Mouse (Mus musculus) limb, embryonic 11.5 days (tissue): ENCODE measurements around the gene Ssbp2. TPM values are rescaled to one million over a fixed set of nuclear protein-coding genes. Genes with fewer than 3 reads are reported as not detected.

Experiments used
- ATAC-seq: fragments of 200-750 bp; cut with Nextera tagmentation; 2 replicates; pipeline ENCODE4 v1.8.0; 2017; ENCODE audit warnings: low read depth; ENCODE audit not compliant: insufficient number of reproducible peaks, low FRiP score, low TSS enrichment
- DNase-seq: peaks from one replicate; pipeline ENCODE4 v3.0.0-alpha.2; 2015; ENCODE audit warnings: low spot score
- H3K27ac ChIP-seq: fragments of 300-500 bp; sonication (generic); replicated peaks from 2 replicates; pipeline ENCODE4 v1.5.1; 2014; ENCODE audit warnings: low read depth, mild to moderate bottlenecking, low read length
- H3K27me3 ChIP-seq: fragments of 300-500 bp; sonication (generic); 2 replicates; pipeline ENCODE4 v1.6.1; 2014; ENCODE audit warnings: mild to moderate bottlenecking, low read length, mixed read lengths; ENCODE audit not compliant: control insufficient read depth, insufficient read depth
- H3K36me3 ChIP-seq: fragments of 300-500 bp; sonication (generic); 2 replicates; pipeline ENCODE4 v1.6.1; 2014; ENCODE audit warnings: mild to moderate bottlenecking, low read length, moderate library complexity, mixed read lengths; ENCODE audit not compliant: control insufficient read depth, insufficient read depth
- H3K4me1 ChIP-seq: fragments of 300-500 bp; sonication (generic); 2 replicates; pipeline ENCODE4 v1.6.1; 2014; ENCODE audit warnings: low read length, mixed read lengths; ENCODE audit not compliant: control insufficient read depth, insufficient read depth
- H3K4me2 ChIP-seq: fragments of 300-500 bp; sonication (generic); 2 replicates; pipeline ENCODE4 v1.6.1; 2014; ENCODE audit warnings: low read depth, mild to moderate bottlenecking, moderate library complexity; ENCODE audit not compliant: severe bottlenecking
- H3K4me3 ChIP-seq: fragments of 300-500 bp; sonication (generic); 2 replicates; pipeline ENCODE4 v1.5.1; 2014; ENCODE audit warnings: low read depth, low read length
- H3K9ac ChIP-seq: fragments of 300-500 bp; sonication (generic); 2 replicates; pipeline ENCODE4 v1.6.1; 2014; ENCODE audit warnings: mild to moderate bottlenecking, low read length
- H3K9me3 ChIP-seq: fragments of 300-500 bp; sonication (generic); 2 replicates; pipeline ENCODE4 v1.6.1; 2016; ENCODE audit warnings: low read length; ENCODE audit not compliant: control insufficient read depth
- WGBS: fragments of 180-500 bp; shearing (Covaris S2); extraction: QIAGEN DNeasy Blood & Tissue Kit; methylation state at CpG from one replicate; pipeline ENCODE4 v1.1.7; 2014; 5-methylcytosine and 5-hydroxymethylcytosine counted together
- polyA plus RNA-seq: library from polyadenylated mRNA; unstranded; fragments of >200 nt; fragmentation: Nextera tagmentation; extraction: Ambion mirVana; gene quantifications from 2 replicates; pipeline ENCODE4 v1.2.1, GENCODE M21; 2014

Ssbp2 gene
- polyA plus RNA-seq, 1 experiment from 2014 or later = 237 TPM

DNA sequence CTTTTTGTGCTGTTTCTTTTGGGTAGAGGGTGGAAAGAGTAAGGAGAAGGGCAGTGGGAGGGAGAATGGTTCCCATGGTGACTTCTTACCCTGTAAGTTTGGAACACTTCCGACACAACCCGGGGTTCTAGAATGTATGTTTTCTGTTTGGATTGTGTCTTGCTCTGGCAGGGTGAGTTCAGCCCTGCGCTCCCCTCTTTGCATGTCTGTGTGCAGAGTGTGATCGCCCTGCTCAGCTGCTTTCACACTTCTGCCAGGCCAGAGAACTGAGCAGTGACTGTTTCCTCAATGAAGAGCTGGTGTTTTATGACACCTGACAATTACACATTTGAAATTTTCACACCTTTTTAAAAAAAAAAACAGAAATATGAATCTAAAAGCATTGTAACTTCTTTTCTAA is 150.5 kb downstream of the Ssbp2 start:
- 85% methylated on average over 4 of the region's 4 CpGs for WGBS
- H3K36me3 ChIP-seq = no peaks in the 10 kb centered on the region
- no peaks in the 10 kb centered on the region for H3K27me3 ChIP-seq
- no peaks in the 10 kb centered on the region for H3K9me3 ChIP-seq
- no peak overlapping the region for H3K4me2 ChIP-seq
- DNase-seq (no peak), ATAC-seq (no peak)
- H3K27ac ChIP-seq = no peak overlapping the region
- H3K9ac ChIP-seq = no peak overlapping the region
- no peak overlapping the region for H3K4me3 ChIP-seq
- no peaks in the 10 kb centered on the region for H3K4me1 ChIP-seq

- H3K4me2 ChIP-seq = no peak overlapping the region
- H3K27me3 ChIP-seq = no peaks in the 10 kb centered on the region
- no peaks in the 10 kb centered on the region for H3K9me3 ChIP-seq
- WGBS = 92% methylated on average over 3 of the region's 3 CpGs
- ATAC-seq (no peak), DNase-seq (no peak)
- H3K4me1 ChIP-seq = no peaks in the 10 kb centered on the region
- H3K27ac ChIP-seq = no peak overlapping the region
- H3K9ac ChIP-seq = no peak overlapping the region
- no peak overlapping the region for H3K4me3 ChIP-seq
- no peaks in the 10 kb centered on the region for H3K36me3 ChIP-seq
These were observed 151.8 kb downstream of the Ssbp2 start for GRCm38 (mm10) chr13:91611909-91612308.

DNA sequence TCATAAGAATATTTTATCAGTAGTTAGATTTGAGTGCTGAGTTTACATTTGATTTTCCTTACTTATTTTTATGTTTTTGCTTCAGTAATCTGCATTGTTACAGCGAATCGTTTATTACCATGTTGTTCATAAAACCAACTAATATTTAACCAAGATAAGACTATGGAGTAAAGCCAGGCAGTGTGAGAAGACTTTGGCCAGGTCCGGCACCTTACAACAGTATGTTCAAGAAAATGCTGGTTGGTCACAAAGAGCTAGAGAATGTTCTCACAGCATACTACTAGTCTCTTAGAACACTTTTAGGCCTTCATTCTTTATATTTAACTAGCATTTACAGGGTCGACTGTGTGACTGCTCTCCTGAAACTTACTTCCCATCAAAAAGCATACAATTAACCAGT is 152.5 kb downstream of the Ssbp2 start:
- WGBS = 93% methylated on average over 4 of the region's 4 CpGs
- Histone ChIP-seq H3K4me3 (no peak overlapping the region), H3K27me3 (no peaks in the 10 kb centered on the region), H3K9ac (no peak overlapping the region), H3K9me3 (no peaks in the 10 kb centered on the region), H3K27ac (no peak overlapping the region), H3K36me3 (no peaks in the 10 kb centered on the region), H3K4me2 (no peak overlapping the region), H3K4me1 (no peaks in the 10 kb centered on the region)
- DNase-seq (no peak), ATAC-seq (no peak)

DNA sequence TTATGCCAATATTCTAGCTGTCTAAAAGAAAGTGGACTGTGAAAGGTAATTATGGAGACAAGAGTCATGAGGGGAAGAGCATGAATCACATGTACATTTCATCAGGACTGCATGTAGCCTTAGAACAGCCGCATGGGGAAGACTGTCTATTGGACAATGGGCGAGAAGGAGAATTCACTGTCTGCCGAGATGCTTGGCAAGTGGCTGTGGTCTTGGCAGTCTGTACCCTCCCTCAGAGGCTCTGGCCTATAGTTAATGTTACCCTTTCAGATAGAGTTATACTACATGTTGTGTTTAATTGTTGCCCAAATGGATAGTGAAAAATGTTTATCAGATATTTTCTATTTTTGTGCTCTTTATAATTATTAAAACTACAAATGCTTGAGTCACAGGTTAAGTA is 156.0 kb downstream of the Ssbp2 start:
- ATAC-seq (no peak), DNase-seq (no peak)
- Histone ChIP-seq H3K9ac (no peak overlapping the region), H3K4me1 (no peaks in the 10 kb centered on the region), H3K4me2 (no peak overlapping the region), H3K27me3 (no peaks in the 10 kb centered on the region), H3K4me3 (no peak overlapping the region), H3K27ac (no peak overlapping the region), H3K36me3 (no peaks in the 10 kb centered on the region; the same call in 1 of the 2 replicates), H3K9me3 (no peaks in the 10 kb centered on the region)
- 95% methylated on average over 3 of the region's 3 CpGs for WGBS

DNA sequence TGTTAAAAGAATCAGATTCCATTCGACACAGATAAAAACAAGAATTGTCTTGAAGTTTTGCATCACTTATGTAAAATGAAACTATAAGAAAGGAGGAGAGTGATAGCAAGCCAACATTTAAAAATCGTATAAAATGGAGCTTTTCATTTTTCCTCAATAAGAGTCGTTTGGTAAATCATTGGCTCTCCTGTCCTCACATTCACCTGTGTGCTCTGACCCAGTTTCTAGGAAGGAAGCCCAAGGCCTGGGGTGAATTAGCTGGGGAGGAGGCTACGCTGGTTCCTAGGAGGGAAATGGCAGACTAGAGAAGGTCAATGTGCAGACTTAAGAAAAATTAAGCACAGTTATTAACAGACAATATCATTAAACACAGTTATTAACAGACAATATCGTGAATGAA is 156.8 kb downstream of the Ssbp2 start:
- H3K9ac ChIP-seq = no peak overlapping the region
- H3K27me3 ChIP-seq = no peaks in the 10 kb centered on the region
- ATAC-seq (no peak), DNase-seq (no peak)
- no peak overlapping the region for H3K4me2 ChIP-seq
- H3K4me1 ChIP-seq = no peaks in the 10 kb centered on the region
- H3K36me3 ChIP-seq = no peaks in the 10 kb centered on the region; the same call in 1 of the 2 replicates
- no peak overlapping the region for H3K27ac ChIP-seq
- no peak overlapping the region for H3K4me3 ChIP-seq
- H3K9me3 ChIP-seq = no peaks in the 10 kb centered on the region
- WGBS = 83% methylated on average over 5 of the region's 5 CpGs

- no peak for ATAC-seq
- DNase-seq = no peak
- H3K36me3 ChIP-seq = no peaks in the 10 kb centered on the region; the same call in 1 of the 2 replicates
- H3K27me3 ChIP-seq = no peaks in the 10 kb centered on the region
- H3K4me2 ChIP-seq = no peak overlapping the region
- no peaks in the 10 kb centered on the region for H3K4me1 ChIP-seq
- no peak overlapping the region for H3K27ac ChIP-seq
- no peak overlapping the region for H3K9ac ChIP-seq
- H3K4me3 ChIP-seq = no peak overlapping the region
- H3K9me3 ChIP-seq = no peaks in the 10 kb centered on the region
- 74% methylated on average over 1 of the region's 1 CpGs for WGBS
These were observed 159.3 kb downstream of the Ssbp2 start for GRCm38 (mm10) chr13:91619431-91619830.

- WGBS = 89% methylated on average over 3 of the region's 3 CpGs
- Histone ChIP-seq H3K4me3 (no peak overlapping the region), H3K4me1 (no peaks in the 10 kb centered on the region), H3K27me3 (no peaks in the 10 kb centered on the region), H3K27ac (no peak overlapping the region), H3K4me2 (no peak overlapping the region), H3K9ac (no peak overlapping the region), H3K9me3 (no peaks in the 10 kb centered on the region), H3K36me3 (no peaks in the 10 kb centered on the region; the same call in 1 of the 2 replicates)
- ATAC-seq (no peak), DNase-seq (no peak)
These were observed 160.5 kb downstream of the Ssbp2 start for GRCm38 (mm10) chr13:91620541-91620940.

GRCm38 (mm10) chr13:91631291-91631799 is 171.3 kb downstream of the Ssbp2 start:
- Histone ChIP-seq H3K4me2 (no peak overlapping the region), H3K9me3 (no peaks in the 10 kb centered on the region), H3K27ac (no peak overlapping the region), H3K36me3 (no peaks in the 10 kb centered on the region), H3K27me3 (no peaks in the 10 kb centered on the region), H3K4me1 (no peaks in the 10 kb centered on the region), H3K4me3 (no peak overlapping the region), H3K9ac (no peak overlapping the region)
- ATAC-seq = no peak
- 50% methylated on average over 9 of the region's 9 CpGs for WGBS
- no peak for DNase-seq

DNA sequence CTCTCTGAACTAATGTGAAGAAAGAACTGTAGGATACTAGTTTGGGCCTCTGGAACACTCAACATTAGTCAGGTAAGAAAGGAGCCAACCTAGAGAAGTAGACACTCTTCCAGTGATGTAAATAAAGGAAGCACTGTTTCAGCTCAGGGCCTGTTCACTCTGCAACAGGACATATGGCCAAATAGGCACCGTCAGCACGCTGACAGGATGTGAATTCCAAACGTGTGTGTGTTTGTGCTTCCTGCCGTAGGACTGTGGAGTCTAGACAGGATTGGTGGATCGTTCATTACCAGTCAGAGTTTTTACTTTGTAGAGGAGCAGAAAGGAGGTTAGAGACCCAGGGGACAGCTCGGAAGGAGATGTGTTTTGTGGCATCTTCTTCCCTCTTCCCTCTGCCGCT is 174.0 kb downstream of the Ssbp2 start:
- Histone ChIP-seq H3K4me1 (no peaks in the 10 kb centered on the region), H3K4me2 (no peak overlapping the region), H3K27ac (no peak overlapping the region), H3K9ac (no peak overlapping the region), H3K4me3 (no peak overlapping the region), H3K9me3 (no peaks in the 10 kb centered on the region), H3K36me3 (no peaks in the 10 kb centered on the region), H3K27me3 (no peaks in the 10 kb centered on the region)
- DNase-seq = no peak
- WGBS = 51% methylated on average over 7 of the region's 7 CpGs
- ATAC-seq = no peak
